Mouse (Mus musculus) lung, embryonic 14.5 days (tissue): ENCODE data around the gene Zmynd8. TPM values are rescaled to one million over a fixed set of nuclear protein-coding genes. Genes with fewer than 3 reads are reported as not detected.
A peak's percentile ranks its signal among the peaks of the same experiment; 100 is the strongest.

Experiments
- ATAC-seq: fragments of 200-750 bp; cut with Nextera tagmentation; 2 replicates; pipeline ENCODE4 v1.8.0; 2017; ENCODE audit warnings: mild to moderate bottlenecking, moderate TSS enrichment, moderate library complexity; ENCODE audit not compliant: insufficient read depth
- DNase-seq: peaks from one replicate; pipeline ENCODE4 v3.0.0-alpha.2; 2015
- H3K27ac ChIP-seq: fragments of 300-500 bp; sonication (generic); 2 replicates; pipeline ENCODE4 v1.5.1; 2014; ENCODE audit warnings: low read depth, mild to moderate bottlenecking, moderate library complexity
- H3K27me3 ChIP-seq: fragments of 300-500 bp; sonication (generic); 2 replicates; pipeline ENCODE4 v1.6.1; 2014; ENCODE audit warnings: low read length, control low read depth; ENCODE audit not compliant: insufficient read depth
- H3K36me3 ChIP-seq: fragments of 300-500 bp; sonication (generic); 2 replicates; pipeline ENCODE4 v1.6.1; 2014; ENCODE audit warnings: control low read depth; ENCODE audit not compliant: insufficient read depth
- H3K4me1 ChIP-seq: fragments of 300-500 bp; sonication (generic); 2 replicates; pipeline ENCODE4 v1.6.1; 2014; ENCODE audit warnings: antibody characterized with exemption, control low read depth; ENCODE audit not compliant: insufficient read depth
- H3K4me2 ChIP-seq: fragments of 300-500 bp; sonication (generic); 2 replicates; pipeline ENCODE4 v1.6.1; 2014; ENCODE audit warnings: mild to moderate bottlenecking
- H3K4me3 ChIP-seq: fragments of 300-500 bp; sonication (generic); 2 replicates; pipeline ENCODE4 v1.5.1; 2014; ENCODE audit warnings: low read depth, low read length
- H3K9ac ChIP-seq: fragments of 300-500 bp; sonication (generic); 2 replicates; pipeline ENCODE4 v1.6.1; 2014
- H3K9me3 ChIP-seq: fragments of 300-500 bp; sonication (generic); 2 replicates; pipeline ENCODE4 v1.6.1; 2016; ENCODE audit warnings: low read depth, low read length, control low read depth
- CTCF ChIP-seq: IDR thresholded peaks from 2 replicates; pipeline ENCODE4 v1.5.1; 2016; ENCODE audit warnings: antibody characterized with exemption, low read depth
- WGBS: fragments of 180-500 bp; shearing (Covaris S2); extraction: QIAGEN DNeasy Blood & Tissue Kit; methylation state at CpG from one replicate; pipeline ENCODE4 v1.1.7; 2014; 5-methylcytosine and 5-hydroxymethylcytosine counted together
- polyA plus RNA-seq: library from polyadenylated mRNA; unstranded; fragments of >200 nt; fragmentation: Nextera tagmentation; extraction: Ambion mirVana; gene quantifications from 2 replicates; pipeline ENCODE4 v1.2.1, GENCODE M21; 2014

Gene Zmynd8
- polyA plus RNA-seq, 1 experiment from 2014 or later, result 40.5 TPM

DNA sequence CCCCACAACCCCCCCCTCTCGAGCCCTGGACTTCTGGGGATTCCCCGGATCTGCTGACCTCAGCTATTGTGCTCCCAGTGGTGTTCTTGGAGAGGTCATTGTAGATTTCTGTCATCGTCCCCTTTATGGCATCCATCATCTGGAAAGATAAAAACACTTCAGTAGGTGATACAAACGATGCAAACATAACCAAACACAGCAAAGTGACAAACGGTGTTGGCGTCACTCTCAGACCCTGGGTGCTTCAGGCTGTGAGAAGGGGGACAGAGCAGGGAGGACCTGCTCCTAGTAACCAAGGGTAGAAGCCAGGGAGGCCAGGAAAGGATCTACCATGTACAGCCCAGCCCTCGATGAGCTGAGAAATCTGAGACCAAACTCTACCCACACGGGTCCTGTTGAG is 100.9 kb downstream of the Zmynd8 start:
- H3K27me3 ChIP-seq, result no peaks in the 10 kb centered on the region
- no peak overlapping the region for H3K4me2 ChIP-seq
- ATAC-seq, result no peak
- no peak for DNase-seq
- peaks cover 94% of the 10 kb centered on the region for H3K36me3 ChIP-seq
- no peak overlapping the region for H3K9ac ChIP-seq
- 54% methylated on average over 8 of the region's 8 CpGs for WGBS
- H3K27ac ChIP-seq, result no peak overlapping the region
- no peak overlapping the region for H3K4me3 ChIP-seq
- H3K9me3 ChIP-seq, result no peaks in the 10 kb centered on the region
- TF ChIP-seq CTCF, result no peak
- no peaks in the 10 kb centered on the region for H3K4me1 ChIP-seq

DNA sequence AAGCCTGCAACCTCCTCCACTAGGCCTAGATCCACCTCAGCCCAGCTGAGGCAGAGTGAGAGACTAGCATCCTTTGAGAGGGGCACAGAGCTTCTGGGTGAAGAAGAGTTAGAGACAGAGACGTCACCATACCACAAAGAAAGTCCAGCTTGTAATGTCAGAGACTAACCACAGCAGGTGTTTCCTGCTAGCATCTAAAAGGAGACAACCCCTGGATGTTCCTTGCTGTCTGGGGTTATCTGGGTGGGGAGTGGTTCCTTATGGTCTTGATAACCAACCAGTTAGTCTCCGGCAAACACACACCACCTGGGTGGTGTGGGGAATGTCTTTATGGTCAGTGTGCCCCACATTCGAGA is 105.6 kb downstream of the Zmynd8 start:
- TF ChIP-seq CTCF, result no peak
- H3K36me3 ChIP-seq, result peaks cover 95% of the 10 kb centered on the region
- H3K27me3 ChIP-seq, result no peaks in the 10 kb centered on the region
- no peak overlapping the region for H3K27ac ChIP-seq
- H3K4me3 ChIP-seq, result no peak overlapping the region
- no peak for DNase-seq
- no peak overlapping the region for H3K4me2 ChIP-seq
- H3K9me3 ChIP-seq, result no peaks in the 10 kb centered on the region
- no peak for ATAC-seq
- H3K9ac ChIP-seq, result no peak overlapping the region
- 81% methylated on average over 3 of the region's 3 CpGs for WGBS
- H3K4me1 ChIP-seq, result no peaks in the 10 kb centered on the region

DNA sequence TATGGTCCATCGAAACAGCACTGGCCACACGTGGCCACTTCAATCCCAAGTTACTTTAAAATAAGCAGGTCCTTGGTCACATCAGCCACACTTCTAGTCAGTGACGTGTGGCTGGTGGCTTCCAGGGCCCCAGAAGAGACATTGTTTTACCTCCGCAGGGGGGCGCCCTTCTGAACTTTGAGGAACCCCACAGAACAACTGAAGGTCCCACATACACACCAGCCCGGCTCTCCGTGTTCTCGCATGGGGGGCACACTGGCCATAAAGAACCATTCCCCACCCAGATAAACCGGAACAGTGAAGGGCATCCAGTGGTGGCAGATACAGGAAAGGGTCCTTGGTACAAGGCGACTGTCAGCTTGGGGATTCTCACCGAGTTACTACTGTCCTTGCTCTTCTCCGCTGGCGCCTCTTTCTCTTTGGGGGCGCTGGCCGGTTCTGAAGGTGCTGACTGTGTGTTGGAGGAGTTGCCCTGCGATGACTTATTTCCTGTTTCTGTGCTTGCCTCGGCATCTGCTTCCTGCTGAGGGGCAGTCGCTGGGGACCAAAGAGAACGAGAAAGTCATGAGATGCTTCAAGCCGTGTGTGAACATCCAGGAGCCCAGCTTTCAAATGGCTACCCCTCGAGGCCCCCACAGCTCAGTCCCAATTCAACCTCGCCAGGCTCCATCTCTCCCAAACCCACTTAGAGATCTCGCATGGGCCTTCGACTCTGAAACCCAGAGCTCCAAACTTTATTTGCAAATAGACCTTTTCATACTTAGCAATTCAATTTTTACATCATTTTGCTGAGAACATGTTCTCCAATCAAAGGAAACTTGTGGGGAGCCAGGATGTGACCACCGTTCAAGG is 106.2 kb downstream of the Zmynd8 start:
- H3K36me3 ChIP-seq, result peaks cover 97% of the 10 kb centered on the region
- ATAC-seq (no peak), DNase-seq (no peak)

DNA sequence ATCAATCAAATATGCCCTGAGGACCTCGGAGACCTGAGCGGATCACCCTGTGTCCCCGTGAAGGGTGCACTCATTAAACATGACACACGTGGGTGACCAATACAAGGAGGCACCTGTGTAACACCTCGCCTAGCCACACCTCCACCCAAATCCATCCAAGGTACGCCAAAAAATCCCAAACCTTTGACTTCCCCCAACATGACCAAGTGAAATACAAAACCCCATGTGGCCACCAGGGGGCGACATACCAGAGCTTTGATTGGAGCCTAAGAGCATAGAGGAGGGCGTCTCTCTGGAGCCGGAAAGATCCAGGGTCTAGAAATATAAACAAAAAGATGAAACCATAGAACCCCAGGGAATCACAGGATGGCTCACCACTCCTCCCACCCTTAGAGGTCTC is 107.2 kb downstream of the Zmynd8 start:
- Histone ChIP-seq H3K36me3 (peaks cover 95% of the 10 kb centered on the region), H3K27ac (no peak overlapping the region), H3K9me3 (no peaks in the 10 kb centered on the region), H3K4me1 (no peaks in the 10 kb centered on the region), H3K27me3 (no peaks in the 10 kb centered on the region), H3K9ac (no peak overlapping the region), H3K4me3 (no peak overlapping the region), H3K4me2 (no peak overlapping the region)
- 53% methylated on average over 9 of the region's 9 CpGs for WGBS
- DNase-seq, result peak; percentile 80
- ATAC-seq, result peak; percentile 16; the same call in 1 of the 2 replicates
- TF ChIP-seq CTCF, result peak; percentile 86

More for the DNA sequence above, 106.2 kb downstream of the Zmynd8 start:
- no peak overlapping the region for H3K4me3 ChIP-seq
- no peaks in the 10 kb centered on the region for H3K27me3 ChIP-seq
- TF ChIP-seq CTCF, result no peak
- no peaks in the 10 kb centered on the region for H3K4me1 ChIP-seq
- WGBS, result 77% methylated on average over 25 of the region's 25 CpGs
- no peaks in the 10 kb centered on the region for H3K9me3 ChIP-seq
- H3K4me2 ChIP-seq, result no peak overlapping the region
- no peak overlapping the region for H3K27ac ChIP-seq
- H3K9ac ChIP-seq, result no peak overlapping the region

DNA sequence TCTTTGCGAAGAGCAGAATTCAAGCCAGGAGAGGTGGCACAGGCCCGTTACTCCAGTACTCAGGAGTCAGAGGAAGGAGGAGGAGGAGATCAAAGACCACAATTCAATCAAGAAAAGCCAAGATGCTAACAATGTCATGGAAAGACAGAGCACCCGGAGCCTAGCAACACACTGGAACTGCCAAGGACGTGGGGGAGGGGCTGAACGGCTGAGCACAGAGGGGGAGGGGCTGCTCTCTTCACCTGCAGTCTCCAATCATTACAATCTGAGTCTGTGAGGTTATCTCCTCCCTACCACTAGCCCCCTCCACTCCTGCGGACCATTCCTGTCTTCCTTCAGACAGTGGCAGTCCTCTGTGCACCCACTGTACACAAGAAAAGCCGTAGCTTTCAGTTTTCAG is 107.8 kb downstream of the Zmynd8 start:
- Histone ChIP-seq H3K9ac (no peak overlapping the region), H3K4me2 (no peak overlapping the region), H3K36me3 (peaks cover 94% of the 10 kb centered on the region), H3K27me3 (no peaks in the 10 kb centered on the region), H3K4me1 (no peaks in the 10 kb centered on the region), H3K9me3 (no peaks in the 10 kb centered on the region), H3K4me3 (no peak overlapping the region), H3K27ac (no peak overlapping the region)
- no peak for TF ChIP-seq CTCF
- ATAC-seq (no peak), DNase-seq (no peak)
- 41% methylated on average over 7 of the region's 7 CpGs for WGBS

DNA sequence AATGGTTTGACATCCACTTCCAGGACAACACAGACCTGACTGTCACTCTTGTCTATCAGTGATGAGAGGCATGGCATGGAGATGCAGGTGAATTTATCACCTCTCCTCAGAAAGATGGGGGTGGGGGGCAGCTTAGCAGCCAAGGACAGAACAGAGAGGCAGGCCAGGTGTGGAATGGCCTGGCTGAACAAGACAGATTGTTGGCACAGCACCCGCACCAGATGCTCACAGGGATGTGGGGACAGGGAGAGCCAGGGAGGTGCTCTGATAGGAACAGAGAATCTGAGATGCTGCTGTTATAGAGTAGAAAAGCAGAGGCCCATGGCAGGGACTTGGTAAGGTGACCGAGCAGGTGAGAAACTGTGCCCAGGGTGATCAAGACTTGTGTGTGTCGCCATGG is 109.1 kb downstream of the Zmynd8 start:
- DNase-seq (no peak), ATAC-seq (no peak)
- H3K9ac ChIP-seq, result no peak overlapping the region
- H3K27me3 ChIP-seq, result no peaks in the 10 kb centered on the region
- no peak overlapping the region for H3K4me2 ChIP-seq
- no peak overlapping the region for H3K4me3 ChIP-seq
- no peak for TF ChIP-seq CTCF
- whole genome bisulfite sequencing, result 92% methylated on average over 3 of the region's 3 CpGs
- H3K27ac ChIP-seq, result no peak overlapping the region
- no peaks in the 10 kb centered on the region for H3K4me1 ChIP-seq
- H3K9me3 ChIP-seq, result no peaks in the 10 kb centered on the region
- H3K36me3 ChIP-seq, result peaks cover 97% of the 10 kb centered on the region

DNA sequence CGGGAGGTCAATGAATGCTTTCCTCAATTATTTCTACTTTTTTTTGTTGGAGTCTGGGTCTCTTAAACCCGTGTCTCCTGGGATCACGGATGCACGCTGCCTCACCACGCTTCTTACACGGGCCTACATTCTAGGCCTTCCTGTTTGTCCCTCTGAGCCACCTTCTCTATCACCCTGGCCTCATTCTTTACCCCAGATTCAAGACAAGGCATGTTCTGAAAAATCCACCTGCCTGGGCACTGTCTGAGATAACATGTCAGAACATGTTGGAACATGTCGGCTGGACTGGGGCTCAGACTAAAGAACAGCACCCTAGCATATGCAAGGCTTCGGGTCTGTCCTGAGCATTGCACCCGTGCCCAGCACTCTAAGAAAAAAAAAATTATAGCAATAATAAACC is 110.0 kb downstream of the Zmynd8 start:
- Histone ChIP-seq H3K27me3 (no peaks in the 10 kb centered on the region), H3K4me2 (no peak overlapping the region), H3K4me1 (no peaks in the 10 kb centered on the region), H3K36me3 (peaks cover 95% of the 10 kb centered on the region), H3K9me3 (no peaks in the 10 kb centered on the region), H3K27ac (no peak overlapping the region), H3K9ac (no peak overlapping the region), H3K4me3 (no peak overlapping the region)
- no peak for ATAC-seq
- no peak for TF ChIP-seq CTCF
- 93% methylated on average over 9 of the region's 9 CpGs for WGBS
- no peak for DNase-seq
